Mouse (Mus musculus) ES-E14 (cell line): ENCODE measurements at regions not wholly inside any gene's neighbourhood (a gene's known extent, or its start where the extent isn't known, plus 50 kb on each side); places are given as distances from the start of the nearest gene placed in this dataset.

Source experiments
- CHD2 ChIP-seq: IDR thresholded peaks from 2 replicates; pipeline ENCODE4 v1.6.1; 2014; ENCODE audit warnings: mild to moderate bottlenecking, low read depth, low read length, inconsistent platforms
- ZNF384 ChIP-seq: IDR thresholded peaks from 2 replicates; pipeline ENCODE4 v1.6.1; 2012; ENCODE audit warnings: low read depth, low read length, inconsistent platforms

- TF ChIP-seq ZNF384: no peak
- TF ChIP-seq CHD2: no peak
Observed at GRCm38 (mm10) chr9:4930362-4930761, 134.3 kb upstream of the Gria4 start.
